Mouse (Mus musculus) cerebral cortex, adult 2 months (tissue): ENCODE data around the gene Kif1b.

Source experiments
- WGBS: fragments of 180-500 bp; shearing (Covaris S2); methylation state at CpG from one replicate; pipeline ENCODE4 v1.1.7; 2018; 5-methylcytosine and 5-hydroxymethylcytosine counted together

Kif1b gene

GRCm38 (mm10) chr4:149220481-149220880 is 87.0 kb downstream of the Kif1b start:
- 29% methylated on average over 17 of the region's 17 CpGs for WGBS

DNA sequence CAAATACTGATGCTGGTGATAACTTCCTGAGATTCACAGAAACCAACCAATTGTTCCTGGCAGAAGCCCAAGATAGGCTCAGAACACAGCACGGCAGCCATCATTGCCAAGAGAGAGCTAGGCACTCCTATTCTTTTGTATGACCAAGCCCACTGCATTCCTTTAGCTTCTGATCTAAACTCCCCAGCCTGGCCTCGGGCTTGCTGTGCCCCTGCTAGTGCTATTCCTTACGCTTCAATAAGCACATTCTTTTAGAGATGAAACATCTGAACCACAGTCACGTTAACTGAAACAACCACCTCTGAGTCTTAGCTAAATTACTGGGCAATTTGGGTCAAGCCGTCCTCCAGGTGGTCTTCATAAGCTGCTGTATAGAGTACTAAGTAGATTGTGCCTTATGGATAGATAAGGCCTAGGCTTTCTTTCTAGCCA is 87.4 kb downstream of the Kif1b start:
- 18% methylated on average over 5 of the region's 5 CpGs for WGBS

GRCm38 (mm10) chr4:149219401-149220041 is 88.0 kb downstream of the Kif1b start:
- 41% methylated on average over 12 of the region's 12 CpGs for WGBS

DNA sequence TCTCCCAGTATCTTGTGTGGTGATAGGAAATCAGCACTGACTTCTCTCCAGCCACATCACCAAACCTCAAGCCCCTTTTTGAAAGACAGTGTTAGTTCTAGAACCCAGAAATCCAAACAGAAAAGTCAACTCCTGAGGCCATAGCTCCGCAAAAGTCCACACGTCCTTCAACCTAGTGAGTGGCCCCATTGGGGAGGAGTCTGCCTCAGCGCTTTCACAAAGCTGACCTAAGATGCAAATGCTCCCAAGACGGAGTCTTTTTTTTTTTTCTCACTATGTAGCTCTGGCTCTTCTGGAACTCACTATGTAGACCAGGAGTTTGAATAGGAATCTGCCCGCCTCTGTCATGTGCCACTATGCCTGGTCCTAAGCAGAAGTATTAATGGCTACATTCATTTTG is 89.0 kb downstream of the Kif1b start:
- 85% methylated on average over 5 of the region's 5 CpGs for WGBS

DNA sequence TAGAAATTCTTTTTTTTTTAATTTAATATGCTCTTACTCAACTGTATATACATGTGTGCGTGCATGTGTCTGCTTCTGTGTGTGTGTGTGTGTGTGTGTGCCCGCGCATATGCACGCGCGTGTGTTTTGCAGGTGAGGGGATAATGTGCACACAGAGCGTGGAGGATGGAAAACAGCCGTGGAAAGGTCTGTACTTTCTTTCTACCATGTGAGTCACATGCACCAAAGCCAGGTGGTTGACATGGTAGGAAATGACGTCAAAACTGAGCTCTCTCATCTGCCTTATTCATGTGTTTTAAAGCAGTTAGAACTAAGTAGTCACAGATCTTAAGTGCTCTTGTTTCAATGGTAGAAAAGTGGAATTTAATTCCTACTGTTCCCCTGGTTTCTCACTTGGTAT is 91.5 kb downstream of the Kif1b start:
- 80% methylated on average over 9 of the region's 9 CpGs for WGBS

- 39% methylated on average over 2 of the region's 2 CpGs for WGBS
Observed at GRCm38 (mm10) chr4:149215397-149215796, 92.1 kb downstream of the Kif1b start.

- 89% methylated on average over 2 of the region's 2 CpGs for WGBS
Observed at GRCm38 (mm10) chr4:149214468-149214867, 93.0 kb downstream of the Kif1b start.

GRCm38 (mm10) chr4:149213466-149213865 is 94.0 kb downstream of the Kif1b start:
- WGBS: 96% methylated on average over 9 of the region's 9 CpGs

- WGBS: 88% methylated on average over 6 of the region's 6 CpGs
Observed at GRCm38 (mm10) chr4:149211441-149211840, 96.1 kb downstream of the Kif1b start.

GRCm38 (mm10) chr4:149202467-149202866 is 105.0 kb downstream of the Kif1b start:
- 59% methylated on average over 3 of the region's 3 CpGs for WGBS

- 81% methylated on average over 4 of the region's 4 CpGs for WGBS
Observed at GRCm38 (mm10) chr4:149201110-149201509, 106.4 kb downstream of the Kif1b start.

DNA sequence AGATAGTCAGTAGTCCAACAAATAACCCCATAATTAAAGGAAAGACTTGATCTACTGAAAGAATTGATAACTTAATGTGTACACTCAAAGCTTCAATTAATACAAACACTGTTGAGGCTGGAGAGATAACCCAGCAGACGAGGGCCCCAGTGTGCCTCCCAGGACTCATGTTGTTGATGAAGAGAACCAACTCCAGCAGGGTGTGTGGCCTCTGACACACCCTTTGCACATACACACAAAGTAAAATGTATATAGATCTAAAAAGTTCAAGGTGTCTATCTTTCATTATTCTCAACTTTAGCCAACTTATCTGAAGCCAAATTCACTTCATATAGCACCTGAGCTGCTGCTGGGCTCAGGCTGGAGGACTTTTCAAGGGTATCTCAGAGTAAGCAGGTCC is 110.3 kb downstream of the Kif1b start:
- 82% methylated on average over 1 of the region's 1 CpGs for WGBS

DNA sequence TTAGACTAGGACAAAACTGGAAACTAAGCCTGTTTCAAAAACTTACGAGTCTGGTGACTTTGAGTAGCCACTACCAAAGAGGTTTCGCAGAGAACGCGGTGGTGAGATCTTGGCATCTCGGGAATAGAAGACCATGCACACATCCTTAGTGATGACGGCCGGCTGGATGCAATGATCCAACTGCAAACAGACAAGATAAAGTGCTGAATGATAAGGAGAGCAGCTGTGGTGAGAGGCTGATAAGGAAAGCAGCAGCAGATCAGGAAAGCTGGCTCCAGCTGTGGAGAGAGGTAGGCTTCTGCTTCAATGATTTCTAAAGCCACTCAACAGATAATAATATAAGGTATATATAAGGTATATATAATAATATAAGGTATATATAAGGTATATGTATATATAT is 116.4 kb downstream of the Kif1b start:
- 93% methylated on average over 7 of the region's 7 CpGs for WGBS

GRCm38 (mm10) chr4:149188563-149188962 is 118.9 kb downstream of the Kif1b start:
- 81% methylated on average over 2 of the region's 2 CpGs for whole genome bisulfite sequencing

- 47% methylated on average over 4 of the region's 4 CpGs for WGBS
Observed at GRCm38 (mm10) chr4:149182755-149183154, 124.7 kb downstream of the Kif1b start.

DNA sequence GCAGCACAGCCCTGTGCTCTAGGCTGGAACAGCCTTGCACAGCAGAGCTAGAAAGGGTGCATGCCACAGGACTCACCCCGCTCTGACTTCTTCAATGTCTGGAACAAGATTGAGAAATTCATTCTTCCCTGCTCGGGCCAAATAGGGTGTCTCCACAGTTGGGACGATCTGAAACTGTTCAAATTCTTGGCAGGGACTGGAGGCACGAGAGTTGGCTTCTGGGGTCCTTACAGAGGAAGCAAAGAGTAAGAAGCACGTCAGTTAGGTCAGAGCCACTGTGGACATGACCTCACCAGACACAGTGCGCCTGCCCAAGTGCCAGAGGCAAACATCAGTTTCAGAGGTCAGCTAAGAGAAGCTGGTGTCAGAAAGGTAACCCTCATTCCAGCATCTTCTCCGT is 125.3 kb downstream of the Kif1b start:
- WGBS: 82% methylated on average over 7 of the region's 7 CpGs

DNA sequence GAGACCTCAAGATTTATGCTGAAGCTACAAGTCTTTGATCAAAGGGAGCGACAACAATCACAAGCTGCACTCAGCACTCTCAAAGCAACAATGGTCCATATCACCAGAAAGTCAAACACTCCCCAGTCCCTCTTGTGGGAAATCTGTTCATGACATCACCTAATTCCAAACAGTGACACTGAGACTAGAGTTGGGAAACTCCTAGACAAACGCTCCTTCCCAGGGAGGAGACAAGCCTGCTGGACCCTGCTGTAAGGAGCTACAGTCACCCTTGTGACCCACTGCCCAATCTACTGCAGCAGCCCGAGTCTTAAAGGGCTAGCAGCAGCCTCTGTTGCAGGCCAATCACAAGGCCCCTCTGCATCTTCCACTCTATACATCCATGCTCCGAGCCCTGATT is 127.9 kb downstream of the Kif1b start:
- 52% methylated on average over 4 of the region's 4 CpGs for WGBS

- WGBS: 76% methylated on average over 7 of the region's 7 CpGs
Observed at GRCm38 (mm10) chr4:149179160-149179559, 128.3 kb downstream of the Kif1b start.

DNA sequence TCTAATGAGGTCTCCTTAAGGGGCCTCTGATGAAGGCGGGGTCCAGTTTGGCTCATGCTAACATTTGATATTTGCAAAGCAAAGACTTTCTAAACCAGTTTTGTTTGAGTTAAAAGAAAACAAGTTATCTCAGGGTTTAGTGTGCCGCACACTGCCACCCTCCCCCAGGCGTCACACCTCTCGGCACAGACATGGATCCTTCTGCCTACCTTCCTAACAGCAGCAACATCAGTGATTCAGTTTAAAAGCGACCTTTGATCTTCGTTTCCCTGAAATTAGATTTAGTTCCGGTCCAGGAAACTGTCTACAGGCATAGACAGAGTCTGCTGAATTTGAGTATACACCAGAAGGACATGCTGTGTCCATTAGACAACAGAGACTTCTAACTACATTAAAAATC is 129.2 kb downstream of the Kif1b start:
- 79% methylated on average over 7 of the region's 7 CpGs for WGBS

- 47% methylated on average over 5 of the region's 5 CpGs for whole genome bisulfite sequencing
Observed at GRCm38 (mm10) chr4:149177046-149177445, 130.4 kb downstream of the Kif1b start.

- WGBS: 72% methylated on average over 6 of the region's 6 CpGs
Observed at GRCm38 (mm10) chr4:149176645-149177044, 130.8 kb downstream of the Kif1b start.

DNA sequence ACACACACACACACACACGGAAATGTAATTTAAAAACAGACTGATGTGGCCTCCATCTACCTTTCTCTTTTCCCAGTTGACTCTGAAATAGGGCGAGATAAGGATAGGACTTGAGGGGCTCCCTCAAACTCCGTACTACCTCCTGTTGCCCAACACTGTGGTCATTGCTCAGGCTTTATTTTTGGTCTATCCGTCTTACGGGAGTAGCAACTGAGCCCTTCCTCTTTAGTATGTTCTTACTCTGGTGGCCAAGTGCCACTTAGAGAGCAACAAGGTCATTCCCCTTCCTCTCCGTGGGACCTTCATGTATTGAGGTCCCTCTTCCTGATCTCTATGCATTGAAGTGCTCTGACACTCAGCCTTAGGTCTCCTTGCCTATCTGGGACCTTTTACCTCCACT is 133.8 kb downstream of the Kif1b start:
- 61% methylated on average over 6 of the region's 6 CpGs for WGBS

DNA sequence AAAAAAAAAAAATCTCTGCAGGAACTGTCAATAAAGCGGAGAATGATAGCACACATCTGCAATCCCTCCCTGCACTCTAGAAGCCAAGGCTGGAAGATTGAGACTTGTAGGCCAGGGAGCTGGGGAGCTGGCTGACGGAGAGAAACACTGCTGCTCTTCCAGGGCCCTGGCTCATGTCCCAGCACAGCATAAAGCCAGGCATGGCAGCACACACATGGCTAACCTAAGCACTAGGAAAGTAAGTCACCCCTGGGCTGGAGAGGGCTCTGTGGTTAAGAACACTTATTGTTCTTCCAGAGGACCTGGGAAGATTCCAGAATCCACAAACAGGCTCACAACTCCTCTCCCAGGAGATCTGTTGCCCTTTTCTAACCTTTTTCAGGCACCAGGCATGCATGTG is 134.8 kb downstream of the Kif1b start:
- WGBS: 41% methylated on average over 2 of the region's 2 CpGs

GRCm38 (mm10) chr4:149172083-149172482 is 135.4 kb downstream of the Kif1b start:
- 74% methylated on average over 5 of the region's 5 CpGs for WGBS
